Mouse (Mus musculus) cerebellum, adult (tissue): ENCODE results near the gene Gm20503.
A peak's percentile ranks its signal among the peaks of the same experiment; 100 is the strongest.

Source experiments
- ATAC-seq: cut with Nextera tagmentation; 2 replicates; pipeline ENCODE4 v1.9.2; 2017; ENCODE audit warnings: mild to moderate bottlenecking, moderate library complexity, mixed read lengths; ENCODE audit not compliant: insufficient number of reproducible peaks, low FRiP score, low TSS enrichment

Gm20503 gene

GRCm38 (mm10) chr4:59006211-59006610 lies 3.2 kb downstream of the Gm20503 start:
- ATAC-seq = no peak

- ATAC-seq = no peak
Observed at GRCm38 (mm10) chr4:59007016-59007415, 4.0 kb downstream of the Gm20503 start.

GRCm38 (mm10) chr4:59007974-59008373 lies 5.0 kb downstream of the Gm20503 start:
- no peak for ATAC-seq

- ATAC-seq = no peak
Observed at GRCm38 (mm10) chr4:59009186-59009585, 6.2 kb downstream of the Gm20503 start.

GRCm38 (mm10) chr4:59009696-59010095 lies 6.7 kb downstream of the Gm20503 start:
- ATAC-seq = no peak

- ATAC-seq = no peak
Observed at GRCm38 (mm10) chr4:59011446-59011845, 8.4 kb downstream of the Gm20503 start.

GRCm38 (mm10) chr4:59015181-59015580 lies 12.2 kb downstream of the Gm20503 start:
- ATAC-seq = no peak

GRCm38 (mm10) chr4:59016922-59017321 lies 13.9 kb downstream of the Gm20503 start:
- no peak for ATAC-seq

GRCm38 (mm10) chr4:59034325-59034917 lies 31.4 kb downstream of the Gm20503 start:
- no peak for ATAC-seq

GRCm38 (mm10) chr4:59034918-59035785 lies 32.1 kb downstream of the Gm20503 start, which contains the start of gene Gng10:
Gene Gng10 (plus strand): TSS chr4:59035088.
- peak; percentile 84 for ATAC-seq

GRCm38 (mm10) chr4:59035786-59036350 lies 32.9 kb downstream of the Gm20503 start:
- ATAC-seq = no peak

- peak; percentile 34; the same call in 1 of the 2 replicates for ATAC-seq
Observed at GRCm38 (mm10) chr4:59036490-59037127, 33.6 kb downstream of the Gm20503 start.

GRCm38 (mm10) chr4:59037525-59037924 lies 34.5 kb downstream of the Gm20503 start:
- no peak for ATAC-seq

GRCm38 (mm10) chr4:59040397-59041287 lies 37.6 kb downstream of the Gm20503 start:
- no peak for ATAC-seq

GRCm38 (mm10) chr4:59043074-59043473 lies 40.1 kb downstream of the Gm20503 start:
- no peak for ATAC-seq

- ATAC-seq = no peak
Observed at GRCm38 (mm10) chr4:59043891-59044290, 40.9 kb downstream of the Gm20503 start.

- ATAC-seq = no peak
Observed at GRCm38 (mm10) chr4:59047222-59047621, 44.2 kb downstream of the Gm20503 start.

- ATAC-seq = no peak
Observed at GRCm38 (mm10) chr4:59051081-59051480, 48.1 kb downstream of the Gm20503 start.

- ATAC-seq = no peak
Observed at GRCm38 (mm10) chr4:59057929-59058328, 54.9 kb downstream of the Gm20503 start.

- ATAC-seq = no peak
Observed at GRCm38 (mm10) chr4:59062526-59062925, 59.5 kb downstream of the Gm20503 start.
